Mouse (Mus musculus) embryonic facial prominence, embryonic 15.5 days (tissue): Measurements from ENCODE around the gene Atf6. TPM values are rescaled to one million over a fixed set of nuclear protein-coding genes. Genes with fewer than 3 reads are reported as not detected.

Experiments used
- ATAC-seq: fragments of 200-750 bp; cut with Nextera tagmentation; 2 replicates; pipeline ENCODE4 v1.8.0; 2017; ENCODE audit warnings: low read depth, moderate TSS enrichment; ENCODE audit not compliant: insufficient number of reproducible peaks, low FRiP score, low TSS enrichment
- H3K27ac ChIP-seq: fragments of 300-500 bp; sonication (generic); replicated peaks from 2 replicates; pipeline ENCODE4 v1.5.1; 2015; ENCODE audit warnings: mild to moderate bottlenecking, inconsistent platforms
- H3K27me3 ChIP-seq: fragments of 300-500 bp; sonication (generic); 2 replicates; pipeline ENCODE4 v1.6.1; 2015; ENCODE audit warnings: inconsistent platforms
- H3K36me3 ChIP-seq: fragments of 300-500 bp; sonication (generic); 2 replicates; pipeline ENCODE4 v1.6.1; 2015; ENCODE audit warnings: mild to moderate bottlenecking, inconsistent platforms
- H3K4me1 ChIP-seq: fragments of 300-500 bp; sonication (generic); 2 replicates; pipeline ENCODE4 v1.6.1; 2015; ENCODE audit warnings: inconsistent platforms
- H3K4me2 ChIP-seq: fragments of 300-500 bp; sonication (generic); replicated peaks from 2 replicates; pipeline ENCODE4 v1.6.1; 2015; ENCODE audit warnings: mild to moderate bottlenecking, inconsistent platforms
- H3K4me3 ChIP-seq: fragments of 300-500 bp; sonication (generic); replicated peaks from 2 replicates; pipeline ENCODE4 v1.5.1; 2015; ENCODE audit warnings: mild to moderate bottlenecking, inconsistent platforms
- H3K9ac ChIP-seq: fragments of 300-500 bp; sonication (generic); 2 replicates; pipeline ENCODE4 v1.6.1; 2015; ENCODE audit warnings: inconsistent platforms
- H3K9me3 ChIP-seq: fragments of 300-500 bp; sonication (generic); replicated peaks from 2 replicates; pipeline ENCODE4 v1.6.1; 2016; ENCODE audit warnings: inconsistent platforms
- WGBS: fragments of 180-500 bp; shearing (Covaris S2); methylation state at CpG from one replicate; pipeline ENCODE4 v1.1.7; 2015; 5-methylcytosine and 5-hydroxymethylcytosine counted together
- polyA plus RNA-seq: library from polyadenylated mRNA; unstranded; fragments of >200 nt; fragmentation: Nextera tagmentation; extraction: Ambion mirVana; gene quantifications from 2 replicates; pipeline ENCODE4 v1.2.1, GENCODE M21; 2015

Gene Atf6
- polyA plus RNA-seq, 1 experiment from 2014 or later = 8.9 TPM

GRCm38 (mm10) chr1:170764798-170765197 is 102.8 kb downstream of the Atf6 start:
- Histone ChIP-seq H3K4me3 (no peak overlapping the region), H3K9me3 (no peaks in the 10 kb centered on the region), H3K27me3 (no peaks in the 10 kb centered on the region), H3K4me1 (peaks cover 3% of the 10 kb centered on the region; the same call in 1 of the 2 replicates), H3K4me2 (no peak overlapping the region), H3K36me3 (no peaks in the 10 kb centered on the region; the same call in 1 of the 2 replicates), H3K9ac (no peak overlapping the region), H3K27ac (no peak overlapping the region)
- 85% methylated on average over 1 of the region's 1 CpGs for WGBS
- ATAC-seq = no peak

GRCm38 (mm10) chr1:170761634-170762033 is 105.9 kb downstream of the Atf6 start:
- Histone ChIP-seq H3K36me3 (no peaks in the 10 kb centered on the region; the same call in 1 of the 2 replicates), H3K27me3 (no peaks in the 10 kb centered on the region), H3K27ac (no peak overlapping the region), H3K4me1 (peaks cover 3% of the 10 kb centered on the region; the same call in 1 of the 2 replicates), H3K4me2 (no peak overlapping the region), H3K4me3 (no peak overlapping the region), H3K9ac (no peak overlapping the region), H3K9me3 (no peaks in the 10 kb centered on the region)
- no peak for ATAC-seq
- 90% methylated on average over 1 of the region's 1 CpGs for WGBS

GRCm38 (mm10) chr1:170753597-170753996 is 114.0 kb downstream of the Atf6 start:
- no peak overlapping the region for H3K4me3 ChIP-seq
- H3K9me3 ChIP-seq = no peaks in the 10 kb centered on the region
- no peaks in the 10 kb centered on the region for H3K36me3 ChIP-seq
- ATAC-seq = no peak
- no peaks in the 10 kb centered on the region for H3K4me1 ChIP-seq
- H3K27me3 ChIP-seq = no peaks in the 10 kb centered on the region
- H3K27ac ChIP-seq = no peak overlapping the region
- H3K9ac ChIP-seq = no peak overlapping the region
- 82% methylated on average over 5 of the region's 5 CpGs for WGBS
- H3K4me2 ChIP-seq = no peak overlapping the region

GRCm38 (mm10) chr1:170751797-170752196 is 115.8 kb downstream of the Atf6 start:
- no peak overlapping the region for H3K4me3 ChIP-seq
- H3K27ac ChIP-seq = no peak overlapping the region
- no peaks in the 10 kb centered on the region for H3K4me1 ChIP-seq
- ATAC-seq = no peak
- H3K36me3 ChIP-seq = no peaks in the 10 kb centered on the region
- no peaks in the 10 kb centered on the region for H3K27me3 ChIP-seq
- WGBS = 90% methylated on average over 7 of the region's 7 CpGs
- no peaks in the 10 kb centered on the region for H3K9me3 ChIP-seq
- no peak overlapping the region for H3K4me2 ChIP-seq
- no peak overlapping the region for H3K9ac ChIP-seq

- no peak overlapping the region for H3K4me3 ChIP-seq
- no peaks in the 10 kb centered on the region for H3K36me3 ChIP-seq
- H3K9me3 ChIP-seq = no peaks in the 10 kb centered on the region
- H3K27ac ChIP-seq = no peak overlapping the region
- no peaks in the 10 kb centered on the region for H3K4me1 ChIP-seq
- WGBS = 83% methylated on average over 5 of the region's 5 CpGs
- no peak overlapping the region for H3K9ac ChIP-seq
- no peaks in the 10 kb centered on the region for H3K27me3 ChIP-seq
- H3K4me2 ChIP-seq = no peak overlapping the region
- no peak for ATAC-seq
Measured at GRCm38 (mm10) chr1:170746523-170746922, 121.0 kb downstream of the Atf6 start.

GRCm38 (mm10) chr1:170741497-170742246 is 125.9 kb downstream of the Atf6 start:
- ATAC-seq = no peak
- no peaks in the 10 kb centered on the region for H3K4me1 ChIP-seq
- H3K9ac ChIP-seq = no peak overlapping the region
- no peak overlapping the region for H3K27ac ChIP-seq
- no peaks in the 10 kb centered on the region for H3K9me3 ChIP-seq
- H3K36me3 ChIP-seq = no peaks in the 10 kb centered on the region
- 72% methylated on average over 5 of the region's 5 CpGs for WGBS
- no peak overlapping the region for H3K4me3 ChIP-seq
- no peak overlapping the region for H3K4me2 ChIP-seq
- H3K27me3 ChIP-seq = no peaks in the 10 kb centered on the region

GRCm38 (mm10) chr1:170734866-170735265 is 132.7 kb downstream of the Atf6 start:
- 82% methylated on average over 3 of the region's 3 CpGs for WGBS
- ATAC-seq = no peak
- Histone ChIP-seq H3K36me3 (no peaks in the 10 kb centered on the region), H3K9me3 (no peaks in the 10 kb centered on the region), H3K27ac (no peak overlapping the region), H3K27me3 (no peaks in the 10 kb centered on the region), H3K9ac (no peak overlapping the region), H3K4me1 (no peaks in the 10 kb centered on the region), H3K4me3 (no peak overlapping the region), H3K4me2 (no peak overlapping the region)

- Histone ChIP-seq H3K36me3 (no peaks in the 10 kb centered on the region), H3K9ac (no peak overlapping the region), H3K27ac (no peak overlapping the region), H3K4me2 (no peak overlapping the region), H3K4me3 (no peak overlapping the region), H3K27me3 (no peaks in the 10 kb centered on the region), H3K9me3 (no peaks in the 10 kb centered on the region), H3K4me1 (no peaks in the 10 kb centered on the region)
- ATAC-seq = no peak
- WGBS = 93% methylated on average over 2 of the region's 2 CpGs
Measured at GRCm38 (mm10) chr1:170732596-170732890, 135.0 kb downstream of the Atf6 start.

GRCm38 (mm10) chr1:170731865-170732595 is 135.5 kb downstream of the Atf6 start:
- H3K9ac ChIP-seq = no peak overlapping the region
- no peak for ATAC-seq
- no peaks in the 10 kb centered on the region for H3K36me3 ChIP-seq
- H3K4me3 ChIP-seq = no peak overlapping the region
- no peaks in the 10 kb centered on the region for H3K9me3 ChIP-seq
- 82% methylated on average over 11 of the region's 11 CpGs for WGBS
- no peak overlapping the region for H3K27ac ChIP-seq
- no peak overlapping the region for H3K4me2 ChIP-seq
- H3K4me1 ChIP-seq = no peaks in the 10 kb centered on the region
- no peaks in the 10 kb centered on the region for H3K27me3 ChIP-seq

- Histone ChIP-seq H3K27ac (no peak overlapping the region), H3K4me2 (no peak overlapping the region), H3K27me3 (no peaks in the 10 kb centered on the region), H3K4me1 (no peaks in the 10 kb centered on the region), H3K9ac (no peak overlapping the region), H3K36me3 (no peaks in the 10 kb centered on the region), H3K4me3 (no peak overlapping the region), H3K9me3 (no peaks in the 10 kb centered on the region)
- 83% methylated on average over 8 of the region's 8 CpGs for WGBS
- no peak for ATAC-seq
Measured at GRCm38 (mm10) chr1:170729267-170729962, 138.2 kb downstream of the Atf6 start.

GRCm38 (mm10) chr1:170728524-170728923 is 139.0 kb downstream of the Atf6 start:
- 63% methylated on average over 6 of the region's 6 CpGs for WGBS
- H3K27ac ChIP-seq = no peak overlapping the region
- H3K36me3 ChIP-seq = no peaks in the 10 kb centered on the region

More at GRCm38 (mm10) chr1:170728524-170728923, 139.0 kb downstream of the Atf6 start:
- Histone ChIP-seq H3K9ac (no peak overlapping the region), H3K4me2 (no peak overlapping the region), H3K4me3 (no peak overlapping the region), H3K4me1 (no peaks in the 10 kb centered on the region), H3K27me3 (no peaks in the 10 kb centered on the region), H3K9me3 (no peaks in the 10 kb centered on the region)
- ATAC-seq = no peak
